In the genomic region with DNA sequence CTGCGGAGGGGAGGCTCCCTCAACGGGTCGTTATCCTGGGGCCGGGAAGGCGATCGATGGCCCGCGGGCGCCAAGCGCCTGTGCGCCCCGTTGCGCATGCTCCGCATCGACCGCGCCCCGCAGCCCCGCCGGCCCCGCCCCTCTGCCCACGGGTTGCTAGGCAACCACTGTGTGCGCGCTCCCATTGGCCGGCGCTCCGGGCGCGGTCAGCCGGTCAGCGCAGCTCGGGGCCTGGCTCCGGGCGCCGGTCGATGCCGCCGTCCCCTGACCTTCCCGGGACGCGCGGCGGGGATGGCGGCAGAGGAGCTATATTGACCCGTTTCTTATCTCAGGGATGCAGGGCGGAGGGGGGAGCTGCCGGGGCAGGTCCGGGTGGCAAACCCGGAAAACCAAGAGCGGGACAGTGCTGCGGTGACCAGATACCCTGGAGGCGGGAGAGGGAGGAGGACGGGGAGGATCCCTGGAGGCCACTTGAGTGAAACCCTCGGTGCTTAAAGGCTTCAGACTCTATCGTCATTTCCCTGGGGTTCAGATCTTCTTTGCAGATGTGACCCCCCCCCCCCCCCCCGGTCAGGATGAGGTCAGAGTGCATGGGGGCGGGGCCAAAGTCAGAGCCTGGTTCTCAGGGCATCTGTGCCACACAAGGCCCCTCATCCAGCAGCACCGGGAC, we compare ENCODE assay signal across 8 mouse cellular contexts. TPM values are rescaled to one million over a fixed set of nuclear protein-coding genes. Genes with fewer than 3 reads are reported as not detected.
DNase-seq lines count a peak whose midpoint lies in the region; ATAC-seq lines count a peak whose summit lies in the region.

No protein-coding gene starts in this region.

- peaks cover 4% of the 10 kb centered on the region; the same call in 1 of the 2 replicates for H3K4me1 ChIP-seq in intestine, embryonic 16.5 days (ENCODE audit: control insufficient read depth, insufficient read depth, low read length)

- 1% methylated on average over 52 of the region's 58 CpGs for WGBS in intestine, embryonic 16.5 days

- H3K27ac ChIP-seq in intestine, embryonic 16.5 days (ENCODE audit: low read length), result no peak overlapping the region

- intact Hi-C loops in gastrocnemius, postnatal 36 days (cut with DNase I), result no loop called here
- intact Hi-C loops in left cerebral cortex, postnatal 25 days (cut with DNase I), result no loop called here

- ATAC-seq in intestine, embryonic 16.5 days, result peak; percentile 95

- H3K4me3 ChIP-seq in intestine, embryonic 16.5 days (ENCODE audit: low read length), result peak overlapping the region; percentile 62

- peak overlapping the region; percentile 68 for H3K9ac ChIP-seq in intestine, embryonic 16.5 days (ENCODE audit: low read depth, low read length)

- peak; percentile 72 for DNase-seq in adrenal gland, adult 8-10 months
- DNase-seq in embryo, embryonic 11.5 days (ENCODE audit: low read depth, low spot score), result peak; percentile 80
- DNase-seq in gastrocnemius, postnatal 36 days, result peak; percentile 83 to 87
- peak; percentile 88 to 90 for DNase-seq in left cerebral cortex, postnatal 25 days (ENCODE audit: low spot score in 2 of 2)
- peak; percentile 90 for DNase-seq in mesoderm, embryonic 11.5 days (ENCODE audit: low read depth, low spot score)
- peak; percentile 80 to 81 for DNase-seq in right cerebral cortex, postnatal 36 days (ENCODE audit: low spot score in 2 of 2)
- DNase-seq in urinary bladder, postnatal 4 days (ENCODE audit: low spot score in 2 of 2), result peak; percentile 86 to 90

- H3K9me3 ChIP-seq in intestine, embryonic 16.5 days (ENCODE audit: control insufficient read depth, low read length), result no peaks in the 10 kb centered on the region

- H3K27me3 ChIP-seq in intestine, embryonic 16.5 days (replicated peaks; ENCODE audit: control insufficient read depth, insufficient read depth, low read length), result peaks cover 21% of the 10 kb centered on the region

- no peaks in the 10 kb centered on the region for H3K36me3 ChIP-seq in intestine, embryonic 16.5 days (ENCODE audit: control insufficient read depth, insufficient read depth, low read length)

- H3K4me2 ChIP-seq in intestine, embryonic 16.5 days (ENCODE audit: low read depth, low read length), result peak overlapping the region; percentile 79

RNA-seq across cellular contexts. Expression of gene Onecut3, which starts 19.2 kb away (rescaled TPM):
- total RNA-seq in adrenal gland, adult 8-10 months (2022), result not detected
- total RNA-seq in gastrocnemius, postnatal 36 days (2021), result not detected
- 0.06 and 0.10 TPM in 2 replicates for polyA plus RNA-seq in intestine, embryonic 16.5 days (2015; fragmentation: Nextera tagmentation; extraction: Ambion mirVana)
- total RNA-seq in left cerebral cortex, postnatal 25 days (2021), result not detected

RNA-seq across cellular contexts. Expression of gene Tcf3, which starts 42.0 kb away (rescaled TPM):
- total RNA-seq in adrenal gland, adult 8-10 months (2022), result 10 to 100 TPM; 56.7 to 75.7 (median 66.8) TPM
- 10 to 100 TPM; 11.0 to 12.0 TPM for total RNA-seq in gastrocnemius, postnatal 36 days (2021)
- polyA plus RNA-seq in intestine, embryonic 16.5 days (2015; fragmentation: Nextera tagmentation; extraction: Ambion mirVana), result 62.7 and 62.9 TPM in 2 replicates
- total RNA-seq in left cerebral cortex, postnatal 25 days (2021), result 10 to 100 TPM; 22.6 to 25.8 TPM
